Mouse (Mus musculus): ENCODE data around the gene Ssh2. TPM values are rescaled to one million over a fixed set of nuclear protein-coding genes. Genes with fewer than 3 reads are reported as not detected.
A peak's percentile ranks its signal among the peaks of the same experiment; 100 is the strongest.

Ssh2 gene
- polyA plus RNA-seq, 1 experiment from 2014 or later, result 8.4 TPM

DNA sequence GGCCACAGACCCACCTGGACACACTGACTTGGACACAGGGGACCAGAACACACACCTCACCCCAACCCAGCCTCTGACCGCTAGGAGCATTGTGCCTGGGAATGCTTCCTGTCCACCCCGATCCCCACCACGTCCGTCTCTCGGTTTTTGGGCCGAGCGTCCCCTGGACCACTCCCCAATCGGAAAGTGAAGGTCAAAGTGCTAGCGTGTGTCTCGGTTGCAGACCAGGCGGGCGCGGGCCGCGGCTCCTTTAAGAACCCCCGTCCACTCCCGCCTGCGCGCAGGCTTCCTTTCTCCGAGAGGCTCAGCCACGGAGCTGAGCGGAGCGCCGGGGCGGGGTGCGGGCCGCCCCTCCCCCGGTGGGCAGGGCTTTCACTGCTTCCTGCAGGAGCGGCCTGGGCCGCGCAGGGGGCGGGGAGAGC is 276.8 kb downstream of the Ssh2 start:
- peak; percentile 79 for ATAC-seq (ENCODE audit: insufficient read depth, low FRiP score)
- peak overlapping the region; percentile 89 for H3K27ac ChIP-seq (ENCODE audit: low read length)
- no peaks in the 10 kb centered on the region for H3K9me3 ChIP-seq (replicated peaks; ENCODE audit: control insufficient read depth, low read length)
- no peaks in the 10 kb centered on the region for H3K27me3 ChIP-seq (ENCODE audit: control insufficient read depth, insufficient read depth, low read length)
- H3K9ac ChIP-seq (ENCODE audit: low read length), result peak overlapping the region; percentile 96
- WGBS, result 1% methylated on average over 31 of the region's 32 CpGs
- no peaks in the 10 kb centered on the region for H3K36me3 ChIP-seq (ENCODE audit: control insufficient read depth, insufficient read depth, low read length)
- peaks cover 63% of the 10 kb centered on the region for H3K4me1 ChIP-seq (ENCODE audit: control insufficient read depth, insufficient read depth, low read length)
- H3K4me2 ChIP-seq (ENCODE audit: low read depth, low read length), result peak overlapping the region; percentile 89
- H3K4me3 ChIP-seq (replicated peaks; ENCODE audit: low read length), result peak overlapping the region; percentile 79

DNA sequence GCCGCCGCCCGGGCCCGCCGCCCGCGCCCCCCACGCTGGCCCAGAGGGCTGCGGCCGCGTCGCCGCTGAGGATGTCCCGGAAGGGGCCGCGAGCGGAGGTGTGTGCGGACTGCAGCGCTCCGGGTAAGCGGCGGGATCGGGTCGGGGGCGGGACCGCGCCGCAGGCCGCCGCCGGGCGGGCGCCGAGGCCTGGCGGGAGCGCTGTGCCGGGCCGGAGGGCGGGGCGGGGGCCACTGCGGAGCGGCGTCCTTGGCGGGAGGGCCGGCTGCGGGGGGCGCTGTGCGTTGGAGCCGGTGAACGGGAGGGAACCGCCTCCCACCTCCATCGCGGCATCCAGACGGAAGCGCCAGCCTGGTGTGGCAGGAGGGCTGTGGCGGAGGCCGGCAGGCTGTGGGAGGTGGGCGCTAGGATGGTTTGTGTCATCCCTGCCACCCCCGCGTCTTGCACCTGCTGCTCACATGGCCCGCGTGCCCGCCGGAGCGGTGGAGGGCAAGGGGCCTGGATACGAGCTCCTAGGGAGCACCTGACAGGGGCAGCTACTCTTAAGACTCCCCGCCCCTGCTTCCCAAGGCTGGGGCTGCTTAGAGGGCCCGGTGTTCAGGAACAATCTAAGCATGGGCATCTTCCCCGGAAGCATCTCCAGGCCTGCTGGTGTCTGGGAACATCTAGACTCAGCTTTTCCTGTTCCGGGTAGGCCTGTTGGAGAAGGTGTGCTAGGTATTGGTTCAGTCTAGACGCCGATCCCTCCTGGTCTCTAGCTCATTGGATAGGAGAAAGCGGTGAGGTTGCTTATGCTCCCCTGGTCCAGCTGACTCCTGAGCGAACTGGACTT is 277.6 kb downstream of the Ssh2 start, which contains the start of gene Git1:
Gene Git1 (plus strand): TSS at position 51 of the 832 bp plus-strand sequence.
- ATAC-seq (ENCODE audit: insufficient read depth, low FRiP score), result no peak
- Histone ChIP-seq H3K4me1 (ENCODE audit: control insufficient read depth, insufficient read depth, low read length) (peaks cover 66% of the 10 kb centered on the region), H3K9me3 (replicated peaks; ENCODE audit: control insufficient read depth, low read length) (no peaks in the 10 kb centered on the region), H3K4me3 (replicated peaks; ENCODE audit: low read length) (peak within 1 kb of the TSS; percentile 79), H3K4me2 (ENCODE audit: low read depth, low read length) (peak within 1 kb of the TSS; percentile 89), H3K27me3 (ENCODE audit: control insufficient read depth, insufficient read depth, low read length) (no peaks in the 10 kb centered on the region), H3K9ac (ENCODE audit: low read length) (peak within 1 kb of the TSS; percentile 96), H3K27ac (ENCODE audit: low read length) (peak within 1 kb of the TSS; percentile 89), H3K36me3 (ENCODE audit: control insufficient read depth, insufficient read depth, low read length) (no peaks in the 10 kb centered on the region)
- WGBS, result under 1% methylated on average over 72 of the region's 74 CpGs

- H3K9me3 ChIP-seq (replicated peaks; ENCODE audit: control insufficient read depth, low read length), result no peaks in the 10 kb centered on the region
- WGBS, result 26% methylated on average over 4 of the region's 4 CpGs
- peak overlapping the region; percentile 89 for H3K27ac ChIP-seq (ENCODE audit: low read length)
- H3K4me3 ChIP-seq (replicated peaks; ENCODE audit: low read length), result peak overlapping the region; percentile 79
- no peaks in the 10 kb centered on the region for H3K27me3 ChIP-seq (ENCODE audit: control insufficient read depth, insufficient read depth, low read length)
- peaks cover 64% of the 10 kb centered on the region for H3K4me1 ChIP-seq (ENCODE audit: control insufficient read depth, insufficient read depth, low read length)
- ATAC-seq (ENCODE audit: insufficient read depth, low FRiP score), result no peak
- H3K4me2 ChIP-seq (ENCODE audit: low read depth, low read length), result peak overlapping the region; percentile 81
- 0 out of 2 replicates have a peak, but pooled peaks cover 1% of the 10 kb centered on the region for H3K36me3 ChIP-seq (ENCODE audit: control insufficient read depth, insufficient read depth, low read length)
- H3K9ac ChIP-seq (ENCODE audit: low read length), result peak overlapping the region; percentile 96
Measured at GRCm38 (mm10) chr11:77494344-77494676, 278.2 kb downstream of the Ssh2 start.

DNA sequence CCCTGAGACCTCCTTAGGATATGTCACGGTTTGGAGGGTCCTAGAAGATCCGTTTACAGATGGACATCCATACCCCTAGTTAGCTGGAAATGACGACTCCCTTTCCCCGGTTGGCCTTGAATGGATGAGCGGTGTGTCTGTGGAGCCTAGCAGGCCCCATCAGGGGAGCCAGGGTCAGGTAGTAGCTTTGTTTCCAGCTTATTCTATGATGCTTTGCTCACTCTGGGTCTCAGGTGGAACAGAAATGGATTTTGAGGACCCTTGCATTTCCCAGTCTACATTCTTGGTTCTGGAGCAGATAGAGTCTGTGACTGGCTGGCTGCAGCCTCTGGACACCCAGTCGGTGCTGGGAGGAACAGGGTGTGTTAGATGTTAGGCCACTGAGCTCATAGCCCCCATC is 278.7 kb downstream of the Ssh2 start:
- ATAC-seq (ENCODE audit: insufficient read depth, low FRiP score), result no peak
- Histone ChIP-seq H3K9ac (ENCODE audit: low read length) (peak overlapping the region; percentile 96), H3K4me3 (replicated peaks; ENCODE audit: low read length) (peak overlapping the region; percentile 79), H3K4me2 (ENCODE audit: low read depth, low read length) (peak overlapping the region; percentile 81), H3K36me3 (ENCODE audit: control insufficient read depth, insufficient read depth, low read length) (0 out of 2 replicates have a peak, but pooled peaks cover 3% of the 10 kb centered on the region), H3K4me1 (ENCODE audit: control insufficient read depth, insufficient read depth, low read length) (peaks cover 64% of the 10 kb centered on the region), H3K9me3 (replicated peaks; ENCODE audit: control insufficient read depth, low read length) (no peaks in the 10 kb centered on the region), H3K27me3 (ENCODE audit: control insufficient read depth, insufficient read depth, low read length) (no peaks in the 10 kb centered on the region), H3K27ac (ENCODE audit: low read length) (no peak overlapping the region)
- WGBS, result 64% methylated on average over 6 of the region's 6 CpGs

DNA sequence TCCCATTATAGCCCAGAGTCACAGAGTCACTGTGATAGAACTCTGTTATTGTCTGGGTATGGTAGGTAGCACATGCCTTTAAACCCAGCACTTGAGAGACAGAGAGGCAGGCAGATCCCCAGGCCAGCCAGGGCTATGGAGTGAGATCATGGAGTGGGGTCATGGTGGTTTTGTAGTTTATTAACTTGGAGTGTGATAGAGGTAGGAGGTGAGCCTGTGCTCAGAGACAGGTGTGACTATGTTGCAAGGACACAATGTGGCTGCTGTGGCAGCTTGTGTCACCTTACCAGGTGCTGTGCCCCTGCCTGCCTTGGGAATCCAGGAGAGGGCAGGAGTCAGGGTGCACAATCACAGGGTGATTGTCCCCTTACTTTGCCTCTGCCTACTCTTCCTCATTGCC is 279.4 kb downstream of the Ssh2 start:
- Histone ChIP-seq H3K9me3 (replicated peaks; ENCODE audit: control insufficient read depth, low read length) (no peaks in the 10 kb centered on the region), H3K36me3 (ENCODE audit: control insufficient read depth, insufficient read depth, low read length) (0 out of 2 replicates have a peak, but pooled peaks cover 4% of the 10 kb centered on the region), H3K4me1 (ENCODE audit: control insufficient read depth, insufficient read depth, low read length) (peaks cover 58% of the 10 kb centered on the region), H3K4me2 (ENCODE audit: low read depth, low read length) (no peak overlapping the region), H3K9ac (ENCODE audit: low read length) (0 out of 2 replicates have a peak overlapping the region, but pooled peaks have one; percentile 1), H3K27me3 (ENCODE audit: control insufficient read depth, insufficient read depth, low read length) (no peaks in the 10 kb centered on the region), H3K27ac (ENCODE audit: low read length) (peak overlapping the region; percentile 66; the same call in 1 of the 2 replicates), H3K4me3 (replicated peaks; ENCODE audit: low read length) (no peak overlapping the region)
- no peak for ATAC-seq (ENCODE audit: insufficient read depth, low FRiP score)

DNA sequence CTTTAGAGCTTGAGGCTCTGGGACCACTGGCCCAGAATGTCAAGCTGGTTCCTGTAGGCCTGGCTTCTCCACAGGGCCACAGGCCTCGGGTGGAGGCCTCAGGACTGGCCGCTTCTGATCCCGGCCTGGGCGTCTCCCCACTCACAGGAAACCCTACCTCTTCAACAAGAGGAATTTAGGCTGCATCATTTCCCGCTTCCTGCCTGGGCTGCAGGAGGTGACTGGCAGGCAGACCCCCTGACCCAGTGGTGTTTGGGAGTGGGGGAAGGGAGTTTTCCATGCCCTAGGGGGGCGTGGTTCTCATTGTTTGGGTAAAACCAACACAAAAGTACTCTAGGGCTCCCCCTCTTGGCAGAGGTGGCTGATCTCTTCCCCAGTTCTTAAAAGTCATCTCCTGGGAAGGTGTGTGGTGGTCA is 281.3 kb downstream of the Ssh2 start:
- no peaks in the 10 kb centered on the region for H3K27me3 ChIP-seq (ENCODE audit: control insufficient read depth, insufficient read depth, low read length)
- H3K9ac ChIP-seq (ENCODE audit: low read length), result 0 out of 2 replicates have a peak overlapping the region, but pooled peaks have one; percentile 36
- ATAC-seq (ENCODE audit: insufficient read depth, low FRiP score), result no peak
- 0 out of 2 replicates have a peak overlapping the region, but pooled peaks have one; percentile 1 for H3K4me2 ChIP-seq (ENCODE audit: low read depth, low read length)
- 19% methylated on average over 6 of the region's 6 CpGs for WGBS
- no peak overlapping the region for H3K4me3 ChIP-seq (replicated peaks; ENCODE audit: low read length)
- no peaks in the 10 kb centered on the region for H3K9me3 ChIP-seq (replicated peaks; ENCODE audit: control insufficient read depth, low read length)
- H3K27ac ChIP-seq (ENCODE audit: low read length), result peak overlapping the region; percentile 69
- H3K36me3 ChIP-seq (ENCODE audit: control insufficient read depth, insufficient read depth, low read length), result 0 out of 2 replicates have a peak, but pooled peaks cover 11% of the 10 kb centered on the region
- H3K4me1 ChIP-seq (ENCODE audit: control insufficient read depth, insufficient read depth, low read length), result peaks cover 46% of the 10 kb centered on the region

DNA sequence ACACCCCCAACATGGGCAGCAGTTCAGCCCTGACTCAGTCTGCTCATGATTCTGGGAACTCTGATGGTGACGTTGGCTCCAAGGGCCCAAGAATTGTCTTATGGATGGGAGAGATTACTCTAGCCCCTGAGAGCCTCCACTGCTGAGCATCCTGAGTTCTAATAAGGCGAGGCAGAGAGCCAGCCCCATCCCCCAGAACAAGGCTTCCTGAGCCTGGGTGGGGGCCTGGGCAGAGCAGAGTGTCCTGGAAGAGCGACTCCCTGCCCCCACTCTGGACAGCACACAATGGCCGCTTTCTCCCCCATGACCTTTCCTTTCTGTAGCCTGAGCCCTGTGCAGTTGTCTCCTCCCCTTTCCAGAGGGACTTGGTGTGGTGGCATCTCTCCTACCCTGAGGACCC is 281.8 kb downstream of the Ssh2 start:
- H3K9me3 ChIP-seq (replicated peaks; ENCODE audit: control insufficient read depth, low read length), result no peaks in the 10 kb centered on the region
- no peak overlapping the region for H3K4me2 ChIP-seq (ENCODE audit: low read depth, low read length)
- peaks cover 46% of the 10 kb centered on the region for H3K4me1 ChIP-seq (ENCODE audit: control insufficient read depth, insufficient read depth, low read length)
- no peak for ATAC-seq (ENCODE audit: insufficient read depth, low FRiP score)
- H3K27ac ChIP-seq (ENCODE audit: low read length), result peak overlapping the region; percentile 41; the same call in 1 of the 2 replicates
- no peaks in the 10 kb centered on the region for H3K27me3 ChIP-seq (ENCODE audit: control insufficient read depth, insufficient read depth, low read length)
- no peak overlapping the region for H3K4me3 ChIP-seq (replicated peaks; ENCODE audit: low read length)
- 0 out of 2 replicates have a peak overlapping the region, but pooled peaks have one; percentile 35 for H3K9ac ChIP-seq (ENCODE audit: low read length)
- 59% methylated on average over 4 of the region's 4 CpGs for WGBS
- H3K36me3 ChIP-seq (ENCODE audit: control insufficient read depth, insufficient read depth, low read length), result 0 out of 2 replicates have a peak, but pooled peaks cover 11% of the 10 kb centered on the region

- 74% methylated on average over 12 of the region's 12 CpGs for WGBS
- ATAC-seq (ENCODE audit: insufficient read depth, low FRiP score), result no peak
- Histone ChIP-seq H3K27me3 (ENCODE audit: control insufficient read depth, insufficient read depth, low read length) (no peaks in the 10 kb centered on the region), H3K36me3 (ENCODE audit: control insufficient read depth, insufficient read depth, low read length) (0 out of 2 replicates have a peak, but pooled peaks cover 11% of the 10 kb centered on the region), H3K9ac (ENCODE audit: low read length) (peak overlapping the region; percentile 35; the same call in 1 of the 2 replicates), H3K27ac (ENCODE audit: low read length) (peak overlapping the region; percentile 41; the same call in 1 of the 2 replicates), H3K4me1 (ENCODE audit: control insufficient read depth, insufficient read depth, low read length) (peaks cover 46% of the 10 kb centered on the region), H3K9me3 (replicated peaks; ENCODE audit: control insufficient read depth, low read length) (no peaks in the 10 kb centered on the region), H3K4me2 (ENCODE audit: low read depth, low read length) (no peak overlapping the region), H3K4me3 (replicated peaks; ENCODE audit: low read length) (no peak overlapping the region)
Measured at GRCm38 (mm10) chr11:77498261-77499139, 282.4 kb downstream of the Ssh2 start.
